Mouse (Mus musculus) lung, postnatal 25 days (tissue): ENCODE results near the gene Zfyve28.
A peak's percentile ranks its signal among the peaks of the same experiment; 100 is the strongest.

Experiments
- DNase-seq: peaks from one replicate; pipeline ENCODE4 v3.0.0; 2022; ENCODE audit warnings: low spot score

The Zfyve28 gene

GRCm38 (mm10) chr5:34176691-34177090 is 111.6 kb downstream of the Zfyve28 start:
- DNase-seq, result no peak

GRCm38 (mm10) chr5:34175403-34175694 is 112.9 kb downstream of the Zfyve28 start:
- no peak for DNase-seq

GRCm38 (mm10) chr5:34174550-34175402 is 113.5 kb downstream of the Zfyve28 start:
- no peak for DNase-seq

GRCm38 (mm10) chr5:34174021-34174420 is 114.2 kb downstream of the Zfyve28 start:
- no peak for DNase-seq

GRCm38 (mm10) chr5:34170726-34171125 is 117.5 kb downstream of the Zfyve28 start:
- DNase-seq, result no peak

- no peak for DNase-seq
Measured at GRCm38 (mm10) chr5:34169954-34170353, 118.3 kb downstream of the Zfyve28 start.

GRCm38 (mm10) chr5:34168950-34169891 is 119.0 kb downstream of the Zfyve28 start, which contains the start of the genes Poln and Haus3:
TSS of gene Poln (minus strand) at chr5:34169448.
TSS of gene Haus3 (minus strand) at chr5:34169527.
- DNase-seq, result peak; percentile 99

GRCm38 (mm10) chr5:34167857-34168256 is 120.4 kb downstream of the Zfyve28 start:
- no peak for DNase-seq

- DNase-seq, result no peak
Measured at GRCm38 (mm10) chr5:34165793-34166192, 122.5 kb downstream of the Zfyve28 start.

GRCm38 (mm10) chr5:34148476-34148875 is 139.8 kb downstream of the Zfyve28 start:
- no peak for DNase-seq

GRCm38 (mm10) chr5:34147554-34147953 is 140.7 kb downstream of the Zfyve28 start:
- DNase-seq, result no peak
